Mouse (Mus musculus) liver, postnatal 0 days (tissue): ENCODE data around the gene Sub1.

ENCODE experiments used
- CTCF ChIP-seq: sonication (generic); IDR thresholded peaks from 2 replicates; pipeline ENCODE4 v1.5.1; 2016; ENCODE audit warnings: antibody characterized with exemption, low read depth
- EP300 ChIP-seq: IDR thresholded peaks from 2 replicates; pipeline ENCODE4 v1.6.1; 2016; ENCODE audit warnings: antibody characterized with exemption, low read depth, mild to moderate bottlenecking

DNA sequence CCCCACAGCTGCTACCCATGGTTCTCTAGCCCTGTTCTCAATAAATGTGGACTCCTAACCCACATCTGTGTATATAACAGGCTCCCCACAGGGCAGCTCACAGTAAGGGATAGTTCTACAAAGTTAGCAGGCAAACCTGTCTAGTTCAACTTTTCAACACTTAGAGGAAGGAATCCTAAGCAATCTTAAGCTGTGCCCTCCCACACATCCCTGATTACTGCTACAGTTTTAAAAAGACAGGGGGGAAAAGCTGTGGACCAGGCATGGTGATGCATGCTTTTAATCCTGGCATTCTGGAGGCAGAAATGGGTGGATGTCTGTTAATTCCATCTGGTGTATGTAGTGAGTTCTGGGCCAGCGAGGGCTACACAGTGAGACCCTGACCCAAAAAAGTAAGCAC, 19.7 kb downstream of the Sub1 start:
- TF ChIP-seq EP300: no peak
- TF ChIP-seq CTCF: no peak
